Mouse (Mus musculus): ENCODE measurements around the gene Rasl10b.

DNA sequence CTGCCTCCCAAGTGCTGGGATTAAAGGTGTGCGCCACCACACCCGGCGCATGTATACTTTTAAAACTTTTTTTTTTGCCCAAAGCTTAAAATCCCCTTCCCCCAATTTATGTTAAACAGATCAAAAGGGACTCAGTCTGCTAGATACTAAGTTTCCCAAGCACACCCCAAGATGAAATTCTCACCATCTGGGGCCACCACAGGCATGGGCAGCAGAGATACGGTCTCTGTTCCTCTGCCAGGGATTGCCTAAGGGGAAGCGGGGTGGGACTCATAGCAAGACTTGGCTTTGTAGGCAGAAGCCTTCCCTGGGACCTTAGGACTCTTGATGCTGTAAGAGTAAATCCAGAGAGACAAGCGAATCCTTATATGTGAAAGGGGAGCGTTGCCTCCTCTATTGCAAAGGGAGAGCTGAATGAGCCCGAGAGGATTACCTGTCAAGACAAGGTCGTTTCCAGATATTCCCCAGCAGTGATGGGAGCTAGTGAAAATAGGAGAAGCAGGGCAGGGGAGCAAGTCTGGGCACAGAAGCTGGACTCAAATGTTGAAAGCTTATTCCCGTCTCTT, 52.6 kb downstream of the Rasl10b start:
- TF ChIP-seq CTCF (IDR thresholded peaks at IDR 0.05; ENCODE audit: borderline replicate concordance, control insufficient read depth, extremely low read depth, insufficient read depth, low read length, poor library complexity) (no peak), POLR2A (IDR thresholded peaks at IDR 0.05; ENCODE audit: control insufficient read depth, extremely low read depth, insufficient read depth, low read length, poor library complexity) (no peak)
